Mouse (Mus musculus): Measurements from ENCODE around the gene Acap1. TPM values are rescaled to one million over a fixed set of nuclear protein-coding genes. Genes with fewer than 3 reads are reported as not detected.

The Acap1 gene
- total and polyA plus RNA-seq, 3 experiments: 0.65 to 3.3 (median 1.1) TPM

GRCm38 (mm10) chr11:69876867-69877266 is 18.5 kb downstream of the Acap1 start:
- 3% methylated on average over 12 of the region's 12 CpGs for WGBS
- intact Hi-C loops (cut with DNase I): loop anchor here (2.0 kb wide), 4 partner anchors 74 to 194 kb away; partner anchors contain the start of genes Polr2a and Senp3
- Histone ChIP-seq H3K27ac (peak overlapping the region; percentile 79), H3K36me3 (ENCODE audit: control insufficient read depth, insufficient read depth, low read length) (no peaks in the 10 kb centered on the region), H3K4me3 (peak overlapping the region; percentile 13; the same call in 1 of the 2 replicates), H3K27me3 (ENCODE audit: control insufficient read depth, insufficient read depth, low read length) (no peaks in the 10 kb centered on the region), H3K9ac (ENCODE audit: low read depth, low read length) (no peak overlapping the region), H3K4me1 (ENCODE audit: control insufficient read depth, insufficient read depth, low read length) (peaks cover 5% of the 10 kb centered on the region), H3K79me2 (replicated peaks; ENCODE audit: control insufficient read depth, insufficient read depth, low read length) (no peaks in the 10 kb centered on the region)
- TF ChIP-seq EP300 (IDR thresholded peaks at IDR 0.05; ENCODE audit: insufficient read depth, low read depth, low read length): peak; percentile 89
- TF ChIP-seq CTCF (IDR thresholded peaks at IDR 0.05): peak; percentile 98
- TF ChIP-seq POLR2A (IDR thresholded peaks at IDR 0.05; ENCODE audit: insufficient read depth, low read depth, low read length): peak; percentile 31; the same call in 1 of the 2 replicates
- peak; percentile 88 to 89 for DNase-seq

DNA sequence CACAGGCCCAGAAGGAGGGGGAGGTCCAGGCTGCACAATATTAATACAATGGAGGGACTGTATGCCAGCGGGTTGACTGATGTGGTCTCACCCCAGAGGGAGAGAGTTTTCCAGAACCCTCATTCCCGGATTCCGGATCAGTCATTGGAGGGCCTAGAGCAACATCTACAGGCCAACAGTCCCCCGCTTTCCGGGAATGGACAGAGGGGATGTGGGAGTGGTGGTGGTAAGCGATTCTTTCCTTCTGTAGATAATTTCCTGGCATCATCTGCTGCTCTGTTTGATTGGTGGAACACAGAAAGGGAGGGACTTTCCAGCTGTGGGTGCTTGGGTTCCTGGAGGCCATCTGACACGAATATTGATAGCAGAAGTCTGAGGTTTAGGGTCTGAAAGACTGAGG is 19.2 kb downstream of the Acap1 start:
- no peaks in the 10 kb centered on the region for H3K27me3 ChIP-seq (ENCODE audit: control insufficient read depth, insufficient read depth, low read length)
- H3K4me1 ChIP-seq (ENCODE audit: control insufficient read depth, insufficient read depth, low read length): peaks cover 3% of the 10 kb centered on the region
- TF ChIP-seq CTCF (IDR thresholded peaks at IDR 0.05): peak; percentile 47
- peak; percentile 82; the same call in 1 of the 2 replicates for TF ChIP-seq EP300 (IDR thresholded peaks at IDR 0.05; ENCODE audit: insufficient read depth, low read depth, low read length)
- 0 out of 2 replicates have a peak, but pooled peaks have one; percentile 38 for TF ChIP-seq POLR2A (IDR thresholded peaks at IDR 0.05; ENCODE audit: insufficient read depth, low read depth, low read length)
- H3K36me3 ChIP-seq (ENCODE audit: control insufficient read depth, insufficient read depth, low read length): no peaks in the 10 kb centered on the region
- WGBS: 28% methylated on average over 7 of the region's 7 CpGs
- peak overlapping the region; percentile 0; the same call in 1 of the 2 replicates for H3K4me3 ChIP-seq
- no peak overlapping the region for H3K9ac ChIP-seq (ENCODE audit: low read depth, low read length)
- intact Hi-C loops (cut with DNase I): loop anchor here (2.0 kb wide), 4 partner anchors 73 to 193 kb away; partner anchors contain the start of genes Polr2a and Senp3
- no peaks in the 10 kb centered on the region for H3K79me2 ChIP-seq (replicated peaks; ENCODE audit: control insufficient read depth, insufficient read depth, low read length)
- peak; percentile 64 to 76 for DNase-seq
- H3K27ac ChIP-seq: peak overlapping the region; percentile 79

GRCm38 (mm10) chr11:69872451-69872850 is 22.9 kb downstream of the Acap1 start:
- TF ChIP-seq POLR2A (IDR thresholded peaks at IDR 0.05; ENCODE audit: insufficient read depth, low read depth, low read length) (no peak), CTCF (IDR thresholded peaks at IDR 0.05) (no peak), EP300 (IDR thresholded peaks at IDR 0.05; ENCODE audit: insufficient read depth, low read depth, low read length) (no peak)
- no peak overlapping the region for H3K9ac ChIP-seq (ENCODE audit: low read depth, low read length)
- intact Hi-C loops (cut with DNase I): no loop called here
- no peak overlapping the region for H3K27ac ChIP-seq
- 70% methylated on average over 4 of the region's 4 CpGs for WGBS
- no peak for DNase-seq
- peaks cover 3% of the 10 kb centered on the region; the same call in 1 of the 2 replicates for H3K4me1 ChIP-seq (ENCODE audit: control insufficient read depth, insufficient read depth, low read length)
- no peaks in the 10 kb centered on the region for H3K36me3 ChIP-seq (ENCODE audit: control insufficient read depth, insufficient read depth, low read length)
- no peaks in the 10 kb centered on the region for H3K27me3 ChIP-seq (ENCODE audit: control insufficient read depth, insufficient read depth, low read length)
- H3K79me2 ChIP-seq (replicated peaks; ENCODE audit: control insufficient read depth, insufficient read depth, low read length): no peaks in the 10 kb centered on the region
- no peak overlapping the region for H3K4me3 ChIP-seq

DNA sequence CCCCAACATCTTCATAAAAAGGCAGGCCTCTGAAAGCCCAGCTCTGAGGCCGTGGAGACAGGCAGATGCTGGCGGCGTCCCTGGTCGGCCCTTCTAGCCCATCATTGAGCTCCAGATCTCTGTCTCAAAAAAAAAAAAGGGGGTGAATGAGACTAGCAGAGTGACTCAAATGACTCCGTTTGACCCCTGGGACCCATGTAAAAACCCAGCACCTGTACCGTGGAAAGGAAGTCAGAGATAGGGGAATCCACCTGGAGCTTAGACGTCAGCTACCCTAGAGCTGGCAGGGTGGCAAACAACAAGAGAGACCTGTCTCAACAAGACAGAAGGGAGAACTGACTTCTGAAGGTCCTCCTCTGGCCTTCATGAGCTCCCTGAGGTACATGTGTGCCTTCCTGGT is 23.5 kb downstream of the Acap1 start:
- no peak for TF ChIP-seq POLR2A (IDR thresholded peaks at IDR 0.05; ENCODE audit: insufficient read depth, low read depth, low read length)
- TF ChIP-seq EP300 (IDR thresholded peaks at IDR 0.05; ENCODE audit: insufficient read depth, low read depth, low read length): no peak
- TF ChIP-seq CTCF (IDR thresholded peaks at IDR 0.05): no peak
- Histone ChIP-seq H3K4me1 (ENCODE audit: control insufficient read depth, insufficient read depth, low read length) (peaks cover 3% of the 10 kb centered on the region; the same call in 1 of the 2 replicates), H3K4me3 (no peak overlapping the region), H3K9ac (ENCODE audit: low read depth, low read length) (no peak overlapping the region), H3K36me3 (ENCODE audit: control insufficient read depth, insufficient read depth, low read length) (no peaks in the 10 kb centered on the region), H3K79me2 (replicated peaks; ENCODE audit: control insufficient read depth, insufficient read depth, low read length) (no peaks in the 10 kb centered on the region), H3K27ac (no peak overlapping the region), H3K27me3 (ENCODE audit: control insufficient read depth, insufficient read depth, low read length) (no peaks in the 10 kb centered on the region)
- 88% methylated on average over 7 of the region's 7 CpGs for WGBS
- no peak for DNase-seq
- intact Hi-C loops (cut with DNase I): no loop called here

DNA sequence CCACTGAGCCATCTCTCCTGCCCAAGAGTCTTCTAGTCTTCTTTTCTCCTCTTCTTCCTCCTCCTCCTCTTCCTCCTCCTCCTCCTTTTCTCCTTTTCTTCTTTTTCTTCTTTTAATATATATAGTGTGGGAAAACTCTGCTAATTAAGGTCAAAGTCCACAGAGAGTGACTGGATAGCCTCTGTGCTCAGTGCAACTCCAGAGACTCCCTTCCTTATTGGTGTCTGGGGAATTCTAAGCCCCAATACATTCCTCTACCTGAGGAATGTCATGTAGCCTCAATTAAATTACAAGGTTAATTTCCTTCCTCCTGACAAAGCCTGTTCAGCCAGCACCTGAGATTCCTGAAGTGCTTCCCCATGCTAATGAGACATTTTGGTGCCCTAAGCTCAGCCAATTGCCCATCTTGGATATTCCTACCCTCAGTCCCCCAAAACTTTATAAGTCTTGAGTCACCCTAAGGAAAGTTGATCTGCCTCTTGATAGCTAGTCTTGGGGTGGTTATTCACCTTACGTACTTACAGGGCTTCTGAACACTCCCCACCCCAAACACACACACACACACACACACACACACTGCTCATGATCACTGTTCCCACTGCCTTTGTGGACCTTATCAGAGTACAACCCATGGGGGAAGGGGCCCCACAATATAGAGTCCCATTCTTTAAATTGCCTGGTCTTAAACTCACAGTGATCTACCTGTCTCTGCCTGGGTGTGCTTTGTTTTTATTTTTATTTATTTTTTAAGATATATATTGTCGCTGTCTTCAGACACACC is 24.9 kb downstream of the Acap1 start:
- 86% methylated on average over 2 of the region's 2 CpGs for WGBS
- intact Hi-C loops (cut with DNase I): no loop called here
- Histone ChIP-seq H3K79me2 (replicated peaks; ENCODE audit: control insufficient read depth, insufficient read depth, low read length) (no peaks in the 10 kb centered on the region), H3K27ac (no peak overlapping the region), H3K36me3 (ENCODE audit: control insufficient read depth, insufficient read depth, low read length) (no peaks in the 10 kb centered on the region), H3K9ac (ENCODE audit: low read depth, low read length) (no peak overlapping the region), H3K4me1 (ENCODE audit: control insufficient read depth, insufficient read depth, low read length) (0 out of 2 replicates have a peak, but pooled peaks cover 3% of the 10 kb centered on the region), H3K27me3 (ENCODE audit: control insufficient read depth, insufficient read depth, low read length) (no peaks in the 10 kb centered on the region), H3K4me3 (no peak overlapping the region)
- TF ChIP-seq EP300 (IDR thresholded peaks at IDR 0.05; ENCODE audit: insufficient read depth, low read depth, low read length): no peak
- no peak for TF ChIP-seq POLR2A (IDR thresholded peaks at IDR 0.05; ENCODE audit: insufficient read depth, low read depth, low read length)
- no peak for TF ChIP-seq CTCF (IDR thresholded peaks at IDR 0.05)
- DNase-seq: no peak

- Histone ChIP-seq H3K27me3 (ENCODE audit: control insufficient read depth, insufficient read depth, low read length) (no peaks in the 10 kb centered on the region), H3K9ac (ENCODE audit: low read depth, low read length) (no peak overlapping the region), H3K79me2 (replicated peaks; ENCODE audit: control insufficient read depth, insufficient read depth, low read length) (no peaks in the 10 kb centered on the region), H3K27ac (no peak overlapping the region), H3K36me3 (ENCODE audit: control insufficient read depth, insufficient read depth, low read length) (no peaks in the 10 kb centered on the region), H3K4me3 (no peak overlapping the region), H3K4me1 (ENCODE audit: control insufficient read depth, insufficient read depth, low read length) (peaks cover 7% of the 10 kb centered on the region)
- DNase-seq: no peak
- TF ChIP-seq CTCF (IDR thresholded peaks at IDR 0.05): no peak
- 36% methylated on average over 9 of the region's 9 CpGs for WGBS
- intact Hi-C loops (cut with DNase I): no loop called here
Measured at GRCm38 (mm10) chr11:69867335-69867734, 28.0 kb downstream of the Acap1 start.

Measured in heart, adult 2 months (tissue).